Mouse (Mus musculus): ENCODE results near the gene Casq1.

DNA sequence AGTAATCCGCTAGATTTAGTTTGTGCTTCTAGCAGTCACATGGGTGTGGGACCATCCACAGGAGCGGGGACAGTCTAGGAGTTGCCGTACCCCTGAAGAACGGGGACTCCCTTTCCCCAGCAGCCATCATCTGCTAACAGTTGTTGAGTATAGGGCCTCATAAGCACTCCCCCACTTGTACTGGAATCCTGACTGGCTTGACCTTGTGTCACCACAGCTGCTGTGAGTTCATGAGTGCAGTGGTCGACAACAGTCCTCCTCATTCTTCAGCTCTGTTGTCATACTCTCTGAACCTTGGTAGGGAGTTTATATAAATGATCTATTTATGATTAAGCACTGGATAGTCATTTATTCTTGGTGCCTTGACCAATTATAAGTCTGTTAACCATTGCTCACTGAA, 49.9 kb downstream of the Casq1 start:
- TF ChIP-seq CTCF (IDR thresholded peaks at IDR 0.05; ENCODE audit: borderline replicate concordance, insufficient read depth, low read length), result no peak
- TF ChIP-seq POLR2A (IDR thresholded peaks at IDR 0.05; ENCODE audit: low read depth, low read length), result no peak
